Mouse (Mus musculus): ENCODE measurements at regions not wholly inside any gene's neighbourhood (a gene's known extent, or its start where the extent isn't known, plus 50 kb on each side); places are given as distances from the start of the nearest gene placed in this dataset.

- DNase-seq, result no peak
These were observed 276.7 kb upstream of the Cdh5 start for GRCm38 (mm10) chr8:103824747-103825146.

GRCm38 (mm10) chr8:103825289-103825688 lies 276.1 kb upstream of the Cdh5 start:
- no peak for DNase-seq

DNA sequence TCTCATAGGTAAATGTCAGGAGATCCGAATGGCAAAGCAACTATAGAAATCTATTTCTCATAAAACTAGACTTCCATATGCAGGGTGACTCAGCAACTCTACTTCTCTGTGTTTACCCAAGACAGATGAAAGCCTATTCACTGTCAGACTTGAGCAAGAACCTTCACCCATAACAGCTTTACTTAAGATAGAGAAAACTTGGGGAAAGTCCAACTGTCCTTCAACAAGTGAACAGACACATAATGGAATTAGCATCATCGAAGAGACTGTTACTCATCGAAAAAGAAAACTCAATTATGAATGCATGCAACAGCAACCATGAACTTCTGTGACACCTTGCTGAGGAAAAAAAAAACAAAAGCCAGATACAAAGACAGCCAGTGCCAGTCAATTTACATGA lies 271.0 kb upstream of the Cdh5 start:
- DNase-seq, result no peak

GRCm38 (mm10) chr8:103839990-103840389 lies 261.4 kb upstream of the Cdh5 start:
- DNase-seq, result no peak

- DNase-seq, result no peak
These were observed 255.5 kb upstream of the Cdh5 start for GRCm38 (mm10) chr8:103845964-103846363.

DNA sequence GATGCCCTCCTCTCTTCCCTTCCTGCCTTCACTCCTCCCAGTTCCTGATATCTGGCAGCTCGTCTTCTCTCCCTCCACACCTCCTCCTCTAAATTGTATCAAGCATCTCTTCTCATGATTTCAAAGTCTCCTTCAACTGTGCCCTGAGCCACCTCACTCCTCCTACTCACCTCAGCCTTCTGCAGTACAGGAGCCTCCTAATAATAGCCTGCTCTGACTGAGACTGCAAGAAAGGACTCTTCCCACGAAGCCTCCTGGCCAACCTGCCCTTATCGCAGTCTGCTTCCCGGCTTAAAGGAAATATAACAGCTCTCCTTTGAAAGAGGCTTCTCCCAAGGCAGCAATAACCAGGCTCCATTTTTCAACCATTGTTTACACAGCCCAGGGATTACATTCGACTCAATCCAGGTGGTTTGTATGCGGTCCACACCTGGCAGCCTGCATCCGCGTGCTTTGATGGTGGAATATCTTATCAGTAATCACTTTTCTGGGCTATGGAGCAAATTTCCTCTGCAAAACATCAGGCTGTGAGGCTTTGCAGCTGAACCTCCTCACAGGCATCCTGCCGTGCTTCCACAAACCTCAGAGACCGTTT lies 254.9 kb upstream of the Cdh5 start:
- no peak for DNase-seq

DNA sequence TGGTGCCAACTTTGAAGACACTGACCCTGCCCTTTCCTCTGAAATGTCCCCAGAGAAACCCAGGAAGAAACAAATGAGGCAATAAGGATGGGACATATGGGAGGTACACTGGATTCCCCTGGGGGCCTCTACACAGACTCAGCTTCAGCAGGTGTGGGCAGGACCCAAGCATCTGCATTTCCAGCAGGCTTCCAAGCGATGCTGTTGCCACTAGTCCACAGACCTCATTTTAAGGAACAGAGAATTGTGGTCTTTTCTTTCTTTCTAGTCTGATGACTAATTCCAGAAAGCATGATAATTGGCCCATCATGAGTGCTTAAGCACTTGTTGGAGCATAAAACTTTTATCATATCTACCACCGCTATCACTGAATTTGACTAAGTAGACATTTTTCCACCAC lies 251.6 kb upstream of the Cdh5 start:
- no peak for DNase-seq

DNA sequence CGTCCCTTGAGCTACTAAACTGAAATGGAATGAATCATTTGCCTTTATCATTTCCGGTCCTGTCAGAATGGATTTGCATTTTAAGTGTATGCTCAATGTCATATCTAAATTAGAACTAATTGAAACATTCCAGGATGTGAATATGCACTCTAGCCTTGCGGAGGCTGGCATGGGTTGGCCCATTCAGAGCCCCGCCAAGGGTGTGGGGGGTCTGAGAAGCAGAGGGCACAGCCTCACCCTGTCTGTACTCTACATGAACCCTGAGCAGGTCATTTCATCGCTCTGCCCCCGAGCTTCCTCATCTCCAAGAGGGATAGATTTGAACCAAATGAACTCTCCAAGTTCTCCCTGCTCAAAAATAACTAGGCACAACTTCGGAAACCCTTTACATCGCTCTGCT lies 250.1 kb upstream of the Cdh5 start:
- DNase-seq, result no peak

- DNase-seq, result no peak
These were observed 248.4 kb upstream of the Cdh5 start for GRCm38 (mm10) chr8:103853048-103853447.

DNA sequence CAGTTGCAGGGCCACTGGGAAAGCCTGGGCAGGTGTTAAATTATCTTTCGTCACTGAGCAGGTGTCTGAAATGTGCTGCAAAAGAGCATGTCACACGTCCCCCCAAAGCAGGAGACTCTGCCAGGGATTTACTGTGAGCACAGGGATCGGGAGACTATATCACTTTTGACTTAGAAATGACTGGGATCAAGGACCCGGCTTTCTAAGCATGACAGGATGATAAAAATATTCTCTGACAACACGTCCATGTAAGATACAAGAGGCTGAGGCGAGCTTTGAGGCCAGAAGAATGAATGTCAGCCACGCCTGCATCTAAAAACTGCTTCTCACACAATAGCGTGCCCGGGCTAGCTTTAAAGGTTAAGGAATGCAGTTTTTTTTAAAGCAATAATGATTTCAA lies 246.1 kb upstream of the Cdh5 start:
- no peak for DNase-seq

- no peak for DNase-seq
These were observed 242.3 kb upstream of the Cdh5 start for GRCm38 (mm10) chr8:103859130-103859529.

- DNase-seq, result no peak
These were observed 227.6 kb upstream of the Cdh5 start for GRCm38 (mm10) chr8:103873598-103874502.

GRCm38 (mm10) chr8:103874506-103874905 lies 226.9 kb upstream of the Cdh5 start:
- no peak for DNase-seq

GRCm38 (mm10) chr8:103879505-103879904 lies 221.9 kb upstream of the Cdh5 start:
- DNase-seq, result no peak

GRCm38 (mm10) chr8:103880431-103881145 lies 220.8 kb upstream of the Cdh5 start:
- DNase-seq, result no peak

DNA sequence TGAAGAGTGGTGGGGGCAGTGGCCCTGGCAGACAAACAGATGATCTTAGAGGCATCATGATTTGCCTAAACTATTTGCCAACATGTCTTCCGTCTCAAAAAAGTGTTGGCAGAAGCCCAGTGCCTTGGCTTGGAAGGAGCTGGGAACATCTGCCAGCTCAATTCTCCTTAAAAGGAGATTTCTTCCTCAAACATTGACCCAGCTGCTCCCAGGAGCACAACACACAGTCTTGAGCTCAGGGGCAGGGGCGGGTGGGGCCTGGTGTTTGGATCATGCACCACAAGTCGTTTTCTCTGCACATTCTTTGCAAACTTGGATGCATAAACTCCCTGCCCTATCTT lies 220.3 kb upstream of the Cdh5 start:
- no peak for DNase-seq

GRCm38 (mm10) chr8:103884873-103885780 lies 216.3 kb upstream of the Cdh5 start:
- no peak for DNase-seq

DNA sequence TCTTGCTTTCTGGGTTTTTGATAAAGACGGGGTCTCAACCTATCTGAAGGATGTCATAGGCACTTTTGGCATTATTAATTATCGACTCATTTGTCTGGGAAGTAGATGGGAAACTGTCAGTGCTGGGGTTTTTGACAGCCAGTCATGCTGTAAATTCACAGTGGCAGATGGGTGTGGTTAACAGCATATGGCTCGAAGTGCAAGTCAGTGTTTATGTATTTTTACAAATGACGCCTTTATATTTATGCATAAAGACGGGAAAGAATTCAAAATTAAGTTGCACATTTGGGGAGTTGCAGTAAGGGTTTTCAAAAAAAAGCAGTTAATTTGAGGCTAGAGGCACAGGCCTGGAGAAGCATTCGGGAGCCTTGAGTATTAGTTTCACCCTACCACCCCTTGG lies 206.8 kb upstream of the Cdh5 start:
- DNase-seq, result no peak

DNA sequence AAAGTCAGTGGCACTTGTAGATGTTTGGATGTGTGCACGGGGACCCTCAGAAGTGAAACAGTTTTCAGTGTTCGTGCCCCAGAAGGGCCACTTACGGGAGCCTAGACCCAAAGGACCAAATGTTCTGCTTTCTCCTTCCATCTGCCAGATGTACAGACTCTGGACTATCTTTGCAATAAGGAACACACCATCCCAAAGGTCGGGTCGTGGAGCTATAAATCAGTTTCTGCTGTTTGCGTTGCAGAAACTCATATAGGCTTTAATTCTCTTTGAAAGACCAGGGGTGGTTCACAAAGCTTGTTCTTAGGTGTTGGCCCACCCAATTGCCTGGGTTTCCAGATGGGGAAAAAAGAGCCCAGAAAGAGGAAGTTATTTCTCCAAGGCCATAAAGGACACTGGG lies 206.3 kb upstream of the Cdh5 start:
- no peak for DNase-seq

DNA sequence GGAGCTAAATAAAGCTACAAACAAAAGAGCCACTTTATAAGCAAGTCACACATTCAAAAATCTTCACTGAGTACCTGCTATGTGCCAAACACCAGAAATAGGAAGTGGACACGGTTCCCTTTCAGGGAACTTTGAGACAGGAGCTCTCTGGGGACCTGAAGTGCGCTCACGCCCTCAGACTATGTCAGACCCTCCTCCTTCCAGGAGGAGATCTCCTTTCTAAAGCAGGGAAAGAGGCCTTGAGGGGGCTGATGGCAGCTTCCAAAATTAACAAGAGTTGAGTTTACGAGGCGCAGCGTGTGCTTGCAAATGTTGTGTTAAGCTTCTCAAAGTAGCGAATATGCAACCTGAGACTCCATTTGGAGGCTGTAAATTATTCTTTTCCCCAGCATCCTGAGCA lies 204.0 kb upstream of the Cdh5 start:
- no peak for DNase-seq

DNA sequence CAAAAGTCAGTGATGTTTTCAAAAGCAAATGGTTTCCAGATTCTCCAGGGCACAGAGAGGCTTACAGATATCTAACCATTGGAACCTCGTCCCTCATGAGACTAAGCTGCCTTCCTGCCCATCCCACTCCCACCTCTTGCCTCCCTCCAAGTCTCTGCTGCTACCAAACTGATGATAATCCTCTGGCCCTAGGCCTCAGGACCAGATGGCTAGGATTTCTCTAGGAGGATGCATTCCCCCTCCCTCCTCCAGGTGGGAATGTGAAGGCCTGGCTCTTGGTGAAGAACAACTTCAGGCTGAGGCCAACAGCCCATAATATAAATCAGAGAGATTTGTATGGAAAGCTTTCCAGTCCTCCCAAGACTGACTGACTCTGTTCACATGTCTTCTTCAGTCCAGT lies 198.9 kb upstream of the Cdh5 start:
- DNase-seq, result no peak

GRCm38 (mm10) chr8:103903635-103904034 lies 197.8 kb upstream of the Cdh5 start:
- DNase-seq, result no peak

GRCm38 (mm10) chr8:103907662-103908061 lies 193.8 kb upstream of the Cdh5 start:
- no peak for DNase-seq

Measured in cerebellum, adult 18-20 months (tissue).